Mouse (Mus musculus) adrenal gland (tissue): ENCODE results near the gene Clic6.

Source experiments
- intact Hi-C: fragments of 180-260 bp; cut with DNase I; formaldehyde crosslinking; loops from one replicate; pipeline ENCODE4 v1.15.1; 2025

The Clic6 gene

DNA sequence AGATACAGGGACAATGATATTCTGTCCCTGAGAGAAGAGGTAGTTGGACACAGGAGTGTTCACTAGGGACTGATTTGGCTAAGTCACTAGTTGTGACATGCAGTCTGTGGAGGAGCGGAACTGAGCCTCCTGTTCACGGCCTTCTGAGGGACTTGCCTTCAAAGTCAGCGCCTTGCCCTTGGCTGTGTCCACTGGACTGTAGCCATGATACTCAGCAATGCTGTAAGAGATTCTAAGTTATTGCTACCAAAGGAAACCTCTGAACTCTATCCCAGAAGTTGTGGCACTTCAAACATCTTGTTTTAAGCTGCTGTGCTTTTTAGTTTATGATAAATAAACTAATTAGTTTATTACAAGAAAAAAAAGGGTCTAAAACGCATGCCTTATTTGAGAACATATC is 102.3 kb downstream of the Clic6 start:
- intact Hi-C loops, result no loop called here
